Mouse (Mus musculus) forebrain, embryonic 13.5 days (tissue): ENCODE data around the gene Sh3bp1. TPM values are rescaled to one million over a fixed set of nuclear protein-coding genes. Genes with fewer than 3 reads are reported as not detected.

Experiments used
- ATAC-seq: fragments of 200-750 bp; cut with Nextera tagmentation; 2 replicates; pipeline ENCODE4 v1.8.0; 2017
- H3K27ac ChIP-seq: fragments of 300-500 bp; sonication (generic); 2 replicates; pipeline ENCODE4 v1.5.1; 2015; ENCODE audit warnings: inconsistent platforms, mild to moderate bottlenecking, moderate library complexity
- H3K27me3 ChIP-seq: fragments of 300-500 bp; sonication (generic); 2 replicates; pipeline ENCODE4 v1.6.1; 2015; ENCODE audit warnings: mild to moderate bottlenecking, inconsistent platforms
- H3K36me3 ChIP-seq: fragments of 300-500 bp; sonication (generic); 2 replicates; pipeline ENCODE4 v1.6.1; 2015; ENCODE audit warnings: mild to moderate bottlenecking, inconsistent platforms; ENCODE audit not compliant: poor library complexity, severe bottlenecking
- H3K4me1 ChIP-seq: fragments of 300-500 bp; sonication (generic); 2 replicates; pipeline ENCODE4 v1.6.1; 2015; ENCODE audit warnings: inconsistent platforms
- H3K4me2 ChIP-seq: fragments of 300-500 bp; sonication (generic); 2 replicates; pipeline ENCODE4 v1.6.1; 2015; ENCODE audit warnings: inconsistent platforms, mild to moderate bottlenecking, moderate library complexity
- H3K4me3 ChIP-seq: fragments of 300-500 bp; sonication (generic); 2 replicates; pipeline ENCODE4 v1.5.1; 2015; ENCODE audit warnings: mild to moderate bottlenecking, inconsistent platforms
- H3K9ac ChIP-seq: fragments of 300-500 bp; sonication (generic); 2 replicates; pipeline ENCODE4 v1.6.1; 2015; ENCODE audit warnings: mild to moderate bottlenecking, inconsistent platforms
- H3K9me3 ChIP-seq: fragments of 300-500 bp; sonication (generic); replicated peaks from 2 replicates; pipeline ENCODE4 v1.6.1; 2016; ENCODE audit warnings: inconsistent platforms
- WGBS: fragments of 180-500 bp; shearing (Covaris S2); methylation state at CpG from one replicate; pipeline ENCODE4 v1.1.7; 2015; 5-methylcytosine and 5-hydroxymethylcytosine counted together
- microRNA-seq: library from miRNA; unstranded; fragments of <30 nt; microRNA quantifications from one replicate; pipeline ENCODE4, GENCODE M21; 2016
- polyA plus RNA-seq: library from polyadenylated mRNA; unstranded; fragments of >200 nt; fragmentation: Nextera tagmentation; extraction: Ambion mirVana; gene quantifications from 2 replicates; pipeline ENCODE4 v1.2.1, GENCODE M21; 2015

The Sh3bp1 gene
- polyA plus RNA-seq, 1 experiment from 2014 or later, result 3.7 TPM

GRCm38 (mm10) chr15:78959537-78959936 lies 60.0 kb downstream of the Sh3bp1 start:
- WGBS, result 92% methylated on average over 11 of the region's 11 CpGs
- Histone ChIP-seq H3K9ac (no peak overlapping the region), H3K27ac (no peak overlapping the region), H3K9me3 (no peaks in the 10 kb centered on the region), H3K4me2 (no peak overlapping the region), H3K27me3 (no peaks in the 10 kb centered on the region), H3K36me3 (peaks cover 81% of the 10 kb centered on the region), H3K4me1 (peaks cover 7% of the 10 kb centered on the region), H3K4me3 (no peak overlapping the region)
- no peak for ATAC-seq

- Histone ChIP-seq H3K36me3 (peaks cover 84% of the 10 kb centered on the region), H3K4me3 (no peak overlapping the region)
- 90% methylated on average over 4 of the region's 4 CpGs for WGBS
Measured at GRCm38 (mm10) chr15:78960088-78960487, 60.5 kb downstream of the Sh3bp1 start.

More at GRCm38 (mm10) chr15:78960088-78960487, 60.5 kb downstream of the Sh3bp1 start:
- Histone ChIP-seq H3K9ac (no peak overlapping the region), H3K27ac (no peak overlapping the region), H3K4me2 (no peak overlapping the region), H3K27me3 (no peaks in the 10 kb centered on the region), H3K9me3 (no peaks in the 10 kb centered on the region), H3K4me1 (peaks cover 7% of the 10 kb centered on the region)
- ATAC-seq, result no peak

Small RNA genes within 50 kb of the gene (microRNA-seq; reads per million reads assigned to microRNA genes)
- gene Mir6955, result not detected

Other genes starting within 250 kb of the Sh3bp1 start
- 1.7 and 1.8 TPM in 2 replicates for gene Elfn2, start 181.0 kb upstream of the Sh3bp1 start, polyA plus RNA-seq
- 136 and 138 TPM in 2 replicates for gene Mfng, start 126.3 kb upstream of the Sh3bp1 start, polyA plus RNA-seq
- 0.92 and 0.93 TPM in 2 replicates for gene Card10, start 96.7 kb upstream of the Sh3bp1 start, polyA plus RNA-seq
- 5.0 and 5.5 TPM in 2 replicates for gene Cdc42ep1, start 57.1 kb upstream of the Sh3bp1 start, polyA plus RNA-seq
- not detected in 2 replicates for gene Lgals2, start 44.2 kb upstream of the Sh3bp1 start, polyA plus RNA-seq
- gene Gga1, start 22.6 kb upstream of the Sh3bp1 start, polyA plus RNA-seq, result 50.3 and 53.7 TPM in 2 replicates
- 0.15 and 0.16 TPM in 2 replicates for gene Gm49510, start 101 bp upstream of the Sh3bp1 start, polyA plus RNA-seq
- gene Pdxp, start 14.2 kb downstream of the Sh3bp1 start, polyA plus RNA-seq, result 54.4 and 55.5 TPM in 2 replicates
- gene Lgals1, start 27.0 kb downstream of the Sh3bp1 start, polyA plus RNA-seq, result 91.7 and 110 TPM in 2 replicates
- gene Nol12, start 35.2 kb downstream of the Sh3bp1 start, polyA plus RNA-seq, result 50.3 and 59.3 TPM in 2 replicates
- 35.6 and 39.2 TPM in 2 replicates for gene Triobp, start 48.0 kb downstream of the Sh3bp1 start, polyA plus RNA-seq
- gene H1f0, start 128.7 kb downstream of the Sh3bp1 start, polyA plus RNA-seq, result 546 and 569 TPM in 2 replicates
- not detected in 2 replicates for gene Galr3, start 142.1 kb downstream of the Sh3bp1 start, polyA plus RNA-seq
- 53.0 and 53.9 TPM in 2 replicates for gene Ankrd54, start 163.1 kb downstream of the Sh3bp1 start, polyA plus RNA-seq
- gene Eif3l, start 175.4 kb downstream of the Sh3bp1 start, polyA plus RNA-seq, result 207 and 215 TPM in 2 replicates
- gene Micall1, start 209.1 kb downstream of the Sh3bp1 start, polyA plus RNA-seq, result 5.4 and 6.5 TPM in 2 replicates
- gene Polr2f, start 241.2 kb downstream of the Sh3bp1 start, polyA plus RNA-seq, result 300 and 353 TPM in 2 replicates
- gene 1700088E04Rik, start 241.5 kb downstream of the Sh3bp1 start, polyA plus RNA-seq, result 12.1 and 13.7 TPM in 2 replicates